16 mouse cellular contexts compared by ENCODE assay signal in the genomic region with DNA sequence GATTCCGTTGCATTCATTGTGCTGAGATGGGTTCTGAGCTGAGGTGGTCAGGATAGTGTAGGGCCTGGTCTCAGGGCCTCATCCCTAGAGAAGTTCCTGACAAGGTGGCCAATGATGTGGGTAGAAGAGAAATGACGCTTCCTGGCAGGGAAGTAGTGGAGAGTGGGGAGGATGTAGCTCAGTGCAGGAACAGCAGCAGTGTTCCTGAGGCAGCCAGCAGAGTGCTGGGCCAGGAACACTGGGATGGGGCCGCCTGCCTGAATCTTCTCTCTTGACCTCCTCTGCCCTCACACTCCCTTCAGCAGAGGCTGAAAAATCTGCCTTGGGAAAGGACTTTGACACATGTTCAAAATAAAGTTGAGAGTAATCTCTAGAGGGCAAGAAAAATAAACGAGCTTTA.
DNase-seq lines count a peak whose midpoint lies in the region; ATAC-seq and TF ChIP-seq lines count a peak whose summit lies in the region.
"Had no signal": no experiment of that assay in that cellular context is flagged by ENCODE, and none has a peak within 500 bp of the region (broad histone marks: within the 10 kb centered on the region; RNA-seq: fewer than 3 reads in every experiment).

No protein-coding gene starts in this region.

- no peak for ATAC-seq in liver, embryonic 12.5 days
- ATAC-seq in neural tube, embryonic 15.5 days (ENCODE audit: low FRiP score), result no peak
- ATAC-seq: forebrain, embryonic 15.5 days had no signal

- no peak overlapping the region for H3K9ac ChIP-seq in liver, adult 2 months (ENCODE audit: low read depth, low read length)
- no peak overlapping the region for H3K9ac ChIP-seq in liver, embryonic 12.5 days
- no peak overlapping the region for H3K9ac ChIP-seq in neural tube, embryonic 15.5 days (replicated peaks)
- H3K9ac ChIP-seq: forebrain, embryonic 15.5 days; liver, embryonic 13.5 days; midbrain, embryonic 12.5 days had no signal

- TF ChIP-seq CTCF in liver, adult 2 months (IDR thresholded peaks at IDR 0.05; ENCODE audit: low read depth, low read length), result no peak

- no peaks in the 10 kb centered on the region for H3K9me3 ChIP-seq in liver, embryonic 12.5 days (replicated peaks)
- H3K9me3 ChIP-seq in neural tube, embryonic 15.5 days (replicated peaks), result no peaks in the 10 kb centered on the region
- H3K9me3 ChIP-seq: forebrain, embryonic 15.5 days; liver, embryonic 13.5 days; midbrain, embryonic 12.5 days had no signal

- H3K4me3 ChIP-seq in liver, adult 2 months (ENCODE audit: insufficient read depth, low read depth, low read length), result no peak overlapping the region
- H3K4me3 ChIP-seq in liver, embryonic 12.5 days, result no peak overlapping the region
- H3K4me3 ChIP-seq in neural tube, embryonic 15.5 days (replicated peaks), result no peak overlapping the region
- H3K4me3 ChIP-seq: forebrain, embryonic 15.5 days; liver, embryonic 13.5 days; midbrain, embryonic 12.5 days; myocyte had no signal

- H3K4me2 ChIP-seq in liver, embryonic 12.5 days, result no peak overlapping the region
- no peak overlapping the region for H3K4me2 ChIP-seq in neural tube, embryonic 15.5 days
- H3K4me2 ChIP-seq: forebrain, embryonic 15.5 days; liver, embryonic 13.5 days; midbrain, embryonic 12.5 days had no signal

- peaks cover 24% of the 10 kb centered on the region for H3K4me1 ChIP-seq in liver, adult 2 months (ENCODE audit: control insufficient read depth, insufficient read depth, low read length)
- H3K4me1 ChIP-seq in liver, embryonic 12.5 days, result peaks cover 29% of the 10 kb centered on the region
- no peaks in the 10 kb centered on the region for H3K4me1 ChIP-seq in neural tube, embryonic 15.5 days
- H3K4me1 ChIP-seq: forebrain, embryonic 15.5 days; midbrain, embryonic 12.5 days had no signal

- peaks cover 3% of the 10 kb centered on the region; the same call in 1 of the 2 replicates for H3K36me3 ChIP-seq in liver, adult 2 months (ENCODE audit: control insufficient read depth, insufficient read depth, low read length)
- H3K36me3 ChIP-seq in liver, embryonic 12.5 days, result no peaks in the 10 kb centered on the region
- H3K36me3 ChIP-seq in neural tube, embryonic 15.5 days, result no peaks in the 10 kb centered on the region
- H3K36me3 ChIP-seq: forebrain, embryonic 15.5 days; liver, embryonic 13.5 days; midbrain, embryonic 12.5 days had no signal

- H3K79me2 ChIP-seq in liver, adult 2 months (ENCODE audit: control insufficient read depth, insufficient read depth, low read length), result no peaks in the 10 kb centered on the region

- no peak for TF ChIP-seq POLR2A in liver, adult 2 months (IDR thresholded peaks at IDR 0.05; ENCODE audit: extremely low read depth, insufficient read depth, low read length)

- DNase-seq in adrenal gland, postnatal 10 days, result peak; percentile 13
- DNase-seq in adrenal gland, postnatal 36 days, result no peak
- DNase-seq in liver, adult 2 months (ENCODE audit: extremely low read depth, low read depth, low spot score), result peak; percentile 26
- peak; percentile 53 for DNase-seq in heart, adult 8-10 months (ENCODE audit: low spot score)
- DNase-seq in kidney, postnatal 10 days, result peak; percentile 53
- no peak for DNase-seq in cerebellum, postnatal 10 days
- DNase-seq: cerebellum, postnatal 25 days; left cerebral cortex, postnatal 4 days; liver, embryonic 13.5 days; right cerebral cortex, postnatal 14 days; thymus, adult 2 months had no signal

- 57% methylated on average over 4 of the region's 4 CpGs for WGBS in liver, adult 2 months
- 65% methylated on average over 4 of the region's 4 CpGs for WGBS in liver, embryonic 12.5 days (ENCODE audit: insufficient replicate concordance)
- 80% methylated on average over 4 of the region's 4 CpGs for WGBS in neural tube, embryonic 15.5 days

- H3K27ac ChIP-seq in liver, adult 2 months (replicated peaks; ENCODE audit: insufficient read depth, low read depth, low read length), result peak overlapping the region; percentile 24
- H3K27ac ChIP-seq in liver, embryonic 12.5 days, result no peak overlapping the region
- no peak overlapping the region for H3K27ac ChIP-seq in neural tube, embryonic 15.5 days (replicated peaks)
- H3K27ac ChIP-seq: forebrain, embryonic 15.5 days; liver, embryonic 13.5 days; midbrain, embryonic 12.5 days had no signal

- H3K27me3 ChIP-seq in liver, adult 2 months (ENCODE audit: control insufficient read depth, insufficient read depth, low read length), result no peaks in the 10 kb centered on the region
- H3K27me3 ChIP-seq in liver, embryonic 12.5 days (replicated peaks), result no peaks in the 10 kb centered on the region
- no peaks in the 10 kb centered on the region for H3K27me3 ChIP-seq in neural tube, embryonic 15.5 days (replicated peaks)
- H3K27me3 ChIP-seq: forebrain, embryonic 15.5 days; liver, embryonic 13.5 days; midbrain, embryonic 12.5 days had no signal

Comparison
In these comparisons a context has a peak if more than half of its experiments do, and no peak if none do; other contexts are left out.
1. DNase-seq: peak in adrenal gland, postnatal 10 days (single experiment), liver, adult 2 months (single experiment), heart, adult 8-10 months (single experiment) and kidney, postnatal 10 days (single experiment); none in adrenal gland, postnatal 36 days (0 of 2) and cerebellum, postnatal 10 days (0 of 2).